Mouse (Mus musculus) erythroblast, adult 5-6 weeks (primary cell): ENCODE data around the gene Rap1a. TPM values are rescaled to one million over a fixed set of nuclear protein-coding genes. Genes with fewer than 3 reads are reported as not detected.
A peak's percentile ranks its signal among the peaks of the same experiment; 100 is the strongest.

ENCODE experiments used
- ATAC-seq: replicated peaks from 2 replicates; pipeline ENCODE4 v1.8.0; 2016; ENCODE audit warnings: moderate number of reproducible peaks, mild to moderate bottlenecking, moderate TSS enrichment, inconsistent platforms; ENCODE audit not compliant: poor library complexity, low FRiP score, severe bottlenecking
- total RNA-seq, 2 experiments: library from RNA; stranded (forward) in 1 of 2; stranded (reverse) in 1 of 2; fragments of 150-400 nt in 1 of 2; fragments of 200-764, 138-1000 nt in 1 of 2; gene quantifications; 2 replicates each; pipeline versions ENCODE4 v1.2.3 to v1.2.4; 2015 to 2017; ENCODE audit warnings: low replicate concordance in 2 of 2

Rap1a gene
- total RNA-seq, 2 experiments from 2014 or later: 77.8 to 99.3 TPM

GRCm38 (mm10) chr3:105699241-105699933, 101.7 kb downstream of the Rap1a start:
- ATAC-seq: peak; percentile 94

GRCm38 (mm10) chr3:105698311-105698710, 102.8 kb downstream of the Rap1a start:
- peak; percentile 39; the same call in 1 of the 2 replicates for ATAC-seq

GRCm38 (mm10) chr3:105697148-105697441, 104.0 kb downstream of the Rap1a start:
- ATAC-seq: no peak

- ATAC-seq: no peak
Measured at GRCm38 (mm10) chr3:105696387-105697147, 104.6 kb downstream of the Rap1a start.

- ATAC-seq: no peak
Measured at GRCm38 (mm10) chr3:105695476-105696386, 105.4 kb downstream of the Rap1a start.

GRCm38 (mm10) chr3:105693327-105694080, 107.6 kb downstream of the Rap1a start:
- no peak for ATAC-seq

- no peak for ATAC-seq
Measured at GRCm38 (mm10) chr3:105688536-105688935, 112.6 kb downstream of the Rap1a start.

GRCm38 (mm10) chr3:105687324-105688060, 113.6 kb downstream of the Rap1a start, which contains the start of gene Ddx20:
Ddx20 (minus strand) TSS chr3:105687574.
- peak; percentile 91 for ATAC-seq

GRCm38 (mm10) chr3:105686394-105687323, 114.5 kb downstream of the Rap1a start:
- ATAC-seq: 0 out of 2 replicates have a peak, but pooled peaks have one; percentile 16

GRCm38 (mm10) chr3:105680346-105680745, 120.8 kb downstream of the Rap1a start:
- ATAC-seq: no peak

Other genes starting within 250 kb of the Rap1a start
- 6.3 and 10.8 TPM in 2 replicates for gene Ddx20, start 113.8 kb downstream of the Rap1a start, total RNA-seq (2015; ENCODE audit: low replicate concordance)
- 9.5 and 12.3 TPM in 2 replicates for gene Ddx20, start 113.8 kb downstream of the Rap1a start, total RNA-seq (2017; ENCODE audit: low replicate concordance)
- gene Inka2, start 96.7 kb downstream of the Rap1a start, total RNA-seq (2015; ENCODE audit: low replicate concordance): 0.21 TPM in 1 of 2 replicates, not detected in the other
- gene Inka2, start 96.7 kb downstream of the Rap1a start, total RNA-seq (2017; ENCODE audit: low replicate concordance): 0.28 TPM in 1 of 2 replicates, not detected in the other
- 0.84 TPM in 1 of 2 replicates, not detected in the other for gene Adora3, start 69.5 kb upstream of the Rap1a start, total RNA-seq (2015; ENCODE audit: low replicate concordance)
- 1.1 TPM in 1 of 2 replicates, not detected in the other for gene Adora3, start 69.5 kb upstream of the Rap1a start, total RNA-seq (2017; ENCODE audit: low replicate concordance)
- not detected in 2 replicates for gene Tmigd3, start 69.6 kb upstream of the Rap1a start, total RNA-seq (2015; ENCODE audit: low replicate concordance)
- 1.2 TPM in 1 of 2 replicates, not detected in the other for gene Tmigd3, start 69.6 kb upstream of the Rap1a start, total RNA-seq (2017; ENCODE audit: low replicate concordance)
- 19.9 and 22.1 TPM in 2 replicates for gene I830077J02Rik, start 131.3 kb upstream of the Rap1a start, total RNA-seq (2015; ENCODE audit: low replicate concordance)
- 5.4 and 7.1 TPM in 2 replicates for gene I830077J02Rik, start 131.3 kb upstream of the Rap1a start, total RNA-seq (2017; ENCODE audit: low replicate concordance)
- 14.6 and 17.9 TPM in 2 replicates for gene Wdr77, start 158.0 kb upstream of the Rap1a start, total RNA-seq (2015; ENCODE audit: low replicate concordance)
- 10.5 and 11.4 TPM in 2 replicates for gene Wdr77, start 158.0 kb upstream of the Rap1a start, total RNA-seq (2017; ENCODE audit: low replicate concordance)
- 159 and 191 TPM in 2 replicates for gene Atp5f1, start 158.8 kb upstream of the Rap1a start, total RNA-seq (2015; ENCODE audit: low replicate concordance)
- gene Atp5f1, start 158.8 kb upstream of the Rap1a start, total RNA-seq (2017; ENCODE audit: low replicate concordance): 268 and 302 TPM in 2 replicates
- gene Ovgp1, start 172.4 kb upstream of the Rap1a start, total RNA-seq (2015; ENCODE audit: low replicate concordance): 4.4 and 21.9 TPM in 2 replicates
- gene Ovgp1, start 172.4 kb upstream of the Rap1a start, total RNA-seq (2017; ENCODE audit: low replicate concordance): 31.0 and 38.5 TPM in 2 replicates
- gene Pifo, start 213.3 kb upstream of the Rap1a start, total RNA-seq (2015; ENCODE audit: low replicate concordance): not detected in 2 replicates
- gene Pifo, start 213.3 kb upstream of the Rap1a start, total RNA-seq (2017; ENCODE audit: low replicate concordance): not detected in 2 replicates
- 4.6 TPM in 1 of 2 replicates, not detected in the other for gene Chil5, start 231.5 kb upstream of the Rap1a start, total RNA-seq (2015; ENCODE audit: low replicate concordance)
- 1.5 and 1.7 TPM in 2 replicates for gene Chil5, start 231.5 kb upstream of the Rap1a start, total RNA-seq (2017; ENCODE audit: low replicate concordance)